Mouse (Mus musculus) thymus, postnatal 4 days (tissue): Measurements from ENCODE around the gene Shc2.
A peak's percentile ranks its signal among the peaks of the same experiment; 100 is the strongest.

Experiments used
- DNase-seq: peaks from one replicate; pipeline ENCODE4 v3.0.0; 2021

The Shc2 gene

DNA sequence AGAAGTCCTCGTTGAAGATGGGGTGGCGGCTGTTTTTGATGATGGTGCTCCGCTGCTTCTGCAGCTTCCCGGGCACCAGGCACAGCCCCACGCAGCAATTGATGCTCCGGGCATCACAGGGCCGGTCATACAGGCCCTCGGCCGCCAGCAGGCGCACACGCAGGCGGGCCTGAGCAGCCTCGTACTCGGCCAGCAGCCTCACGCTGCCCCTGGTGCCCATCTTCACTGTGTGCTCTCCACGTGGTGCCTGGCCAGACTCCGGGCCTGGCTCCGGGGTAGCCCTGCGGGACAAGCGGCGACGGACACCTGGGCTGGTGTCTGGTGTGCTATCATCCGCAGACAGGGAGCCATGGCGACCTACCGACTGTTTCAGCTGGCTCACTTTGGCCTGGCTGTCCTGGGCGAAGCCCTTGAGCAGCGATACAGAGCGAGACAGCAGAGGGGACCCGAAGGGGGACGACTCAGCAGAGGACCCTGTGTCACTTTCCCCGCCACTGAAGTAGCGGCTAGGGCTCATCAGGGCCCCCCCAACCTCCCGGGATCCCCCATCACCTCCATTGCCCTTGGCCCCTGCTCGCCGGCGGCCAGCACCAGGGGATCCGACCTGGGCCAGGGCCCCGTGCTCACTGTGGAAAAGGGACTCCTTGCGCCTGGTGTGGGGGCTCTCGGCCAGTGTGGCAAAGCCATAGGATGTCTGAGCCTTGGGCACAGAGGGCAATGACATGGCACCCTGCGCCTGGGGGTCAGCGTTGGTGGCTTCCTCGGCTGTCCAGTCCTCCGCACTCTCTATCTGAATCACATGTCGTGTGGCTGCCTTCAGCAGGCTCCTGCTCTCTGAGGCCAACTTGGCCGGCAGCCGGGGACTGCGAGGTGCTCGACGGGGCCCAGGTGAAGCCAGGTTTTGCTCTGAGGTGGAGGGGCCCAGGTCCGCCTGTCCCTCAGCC lies 25.3 kb downstream of the Shc2 start:
- DNase-seq = no peak

DNA sequence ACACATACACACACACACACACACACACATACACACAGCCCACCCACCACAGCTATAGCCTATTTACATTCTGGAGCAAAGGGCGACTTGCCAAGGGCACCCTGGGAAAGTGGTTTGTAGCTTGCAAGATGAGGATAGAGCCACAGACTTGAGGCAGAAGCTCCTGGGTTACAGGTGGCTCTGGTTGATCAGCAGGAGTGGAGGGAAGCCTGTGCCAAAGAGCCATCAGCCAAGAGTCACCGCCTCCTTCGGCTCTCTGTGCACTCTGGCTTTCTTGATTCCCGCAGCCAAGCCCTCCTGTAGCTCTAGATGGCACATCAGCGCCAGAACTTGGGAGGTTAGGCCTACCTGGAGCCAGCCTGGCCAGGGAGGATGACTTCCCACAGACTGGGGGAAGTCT lies 26.4 kb downstream of the Shc2 start:
- DNase-seq = no peak

DNA sequence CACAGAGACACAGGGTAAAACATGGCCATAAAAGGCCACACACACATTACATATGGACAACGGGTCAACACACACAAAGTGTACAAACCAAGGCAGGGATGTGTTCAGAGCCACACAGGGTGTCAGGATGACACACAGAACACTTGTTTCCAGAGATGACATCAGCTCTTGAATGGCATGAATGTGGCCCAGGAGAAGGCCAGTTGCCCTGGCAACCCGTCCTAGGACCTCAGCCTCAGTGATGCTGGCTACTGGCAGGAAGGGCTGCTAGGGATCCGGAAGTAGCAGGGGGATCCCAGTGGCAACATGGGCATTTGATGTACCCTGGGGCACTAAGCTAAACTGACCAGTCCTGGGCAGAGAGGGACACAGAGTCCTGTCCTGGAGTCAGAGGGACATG lies 28.4 kb downstream of the Shc2 start:
- DNase-seq = no peak

DNA sequence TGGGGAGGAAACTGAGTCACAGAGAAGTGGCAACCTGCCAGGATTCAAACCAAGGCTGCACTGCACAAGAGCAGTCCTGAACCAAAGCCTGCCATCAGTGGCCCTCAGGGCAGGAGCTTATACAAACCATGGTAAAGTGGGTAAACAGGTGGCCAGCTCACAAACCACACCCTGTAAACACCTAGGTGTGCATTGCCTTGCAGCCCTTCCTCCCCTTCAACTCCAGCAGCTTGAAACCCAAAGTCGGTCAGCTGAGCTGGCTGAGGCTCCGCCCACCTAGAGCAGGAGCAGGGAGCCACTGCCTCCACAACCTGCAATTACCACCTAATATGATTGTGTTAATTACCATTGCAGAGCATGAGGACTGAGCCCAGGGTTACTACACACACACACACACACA lies 29.8 kb downstream of the Shc2 start:
- DNase-seq = no peak

DNA sequence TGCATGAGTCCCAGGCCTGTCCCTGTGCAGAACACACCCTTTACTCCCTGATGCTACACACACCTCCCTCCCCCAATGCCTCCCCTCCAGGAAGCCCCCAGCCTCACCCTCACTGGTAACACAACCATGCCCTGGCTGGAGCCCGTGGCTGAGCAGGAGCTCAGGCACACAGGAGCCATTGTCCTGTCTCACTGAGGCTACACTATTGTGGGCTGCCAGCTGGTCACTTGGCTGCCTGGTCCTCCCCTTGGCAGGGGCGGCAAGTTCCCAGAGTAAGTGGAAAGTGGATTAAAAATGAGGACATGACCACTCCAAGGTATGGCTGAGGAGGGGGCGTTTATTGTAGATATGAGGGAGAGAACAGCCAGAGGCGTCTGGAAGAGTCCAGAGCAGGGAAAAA lies 31.2 kb downstream of the Shc2 start:
- DNase-seq = no peak

DNA sequence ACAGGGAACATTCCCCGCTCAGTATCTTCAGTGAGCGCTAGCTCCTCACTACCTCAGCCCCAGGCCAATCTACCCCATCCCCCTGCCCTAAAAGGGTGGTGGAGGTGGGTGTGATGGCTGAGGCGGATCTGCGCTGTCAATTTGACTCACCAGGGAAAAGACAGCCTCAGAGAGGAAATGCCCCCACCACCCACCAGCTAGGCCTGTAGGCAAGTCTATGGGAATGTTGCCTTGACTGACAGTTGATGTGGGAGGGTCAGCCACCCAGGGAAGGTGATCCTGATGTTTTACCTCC lies 39.8 kb downstream of the Shc2 start:
- DNase-seq = no peak

DNA sequence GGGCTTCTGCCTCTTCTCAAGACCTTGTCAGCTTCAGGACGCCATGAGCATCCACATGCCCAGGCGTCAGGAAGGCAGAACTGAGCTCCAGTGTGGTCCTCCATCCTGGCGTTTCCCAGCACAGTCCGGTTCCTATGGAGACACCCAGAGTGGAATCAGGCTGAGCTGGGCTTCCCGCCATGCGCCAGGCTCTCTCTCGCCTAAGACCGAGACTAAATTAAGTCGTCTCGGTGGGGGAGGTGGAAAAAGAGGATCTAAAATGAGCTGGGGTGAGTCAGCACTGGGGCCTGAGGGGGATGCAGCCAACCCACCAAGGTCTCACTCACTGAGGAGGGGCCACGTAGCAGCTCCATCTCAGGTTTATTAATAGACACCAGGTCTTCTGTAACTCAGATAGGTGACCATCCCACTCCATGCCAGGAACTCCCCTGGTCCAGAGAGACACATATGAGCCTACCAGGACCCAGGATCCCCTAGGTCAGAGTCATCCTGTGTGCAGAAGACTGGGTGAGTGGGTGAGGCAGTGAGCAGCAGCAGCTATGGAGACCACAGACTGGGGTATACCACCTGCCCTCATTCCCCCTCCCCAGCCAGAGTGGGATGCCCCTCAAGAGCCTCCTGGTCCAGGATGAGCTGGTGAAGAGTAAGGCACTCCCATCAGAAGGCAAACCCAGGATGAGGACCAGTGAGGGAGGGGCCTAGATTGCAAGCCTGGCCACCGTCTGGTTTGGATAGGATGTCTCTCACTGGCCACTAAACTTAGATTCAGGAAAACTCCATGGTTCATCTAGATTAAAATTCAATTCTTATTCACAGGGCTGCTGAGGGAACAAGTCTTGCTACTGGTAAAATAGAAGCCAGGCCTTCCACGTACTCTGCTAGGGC lies 40.4 kb downstream of the Shc2 start:
- DNase-seq = no peak

DNA sequence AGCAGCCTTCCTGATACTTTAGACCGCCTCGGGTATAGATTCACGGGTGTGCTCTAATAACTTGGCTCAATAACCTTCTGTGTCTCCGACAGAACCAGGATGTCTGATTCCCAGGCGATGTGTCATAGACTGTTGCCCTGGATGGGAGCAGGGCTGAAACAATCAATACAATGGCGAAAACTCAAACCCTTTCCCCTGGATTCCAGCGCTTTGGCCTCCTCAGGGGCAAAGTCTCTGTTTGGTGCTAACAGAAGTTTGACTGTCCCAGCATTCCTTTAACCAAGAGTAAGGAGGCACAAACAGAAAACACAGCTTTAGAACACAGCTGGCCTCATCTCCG lies 42.2 kb downstream of the Shc2 start:
- no peak for DNase-seq

DNA sequence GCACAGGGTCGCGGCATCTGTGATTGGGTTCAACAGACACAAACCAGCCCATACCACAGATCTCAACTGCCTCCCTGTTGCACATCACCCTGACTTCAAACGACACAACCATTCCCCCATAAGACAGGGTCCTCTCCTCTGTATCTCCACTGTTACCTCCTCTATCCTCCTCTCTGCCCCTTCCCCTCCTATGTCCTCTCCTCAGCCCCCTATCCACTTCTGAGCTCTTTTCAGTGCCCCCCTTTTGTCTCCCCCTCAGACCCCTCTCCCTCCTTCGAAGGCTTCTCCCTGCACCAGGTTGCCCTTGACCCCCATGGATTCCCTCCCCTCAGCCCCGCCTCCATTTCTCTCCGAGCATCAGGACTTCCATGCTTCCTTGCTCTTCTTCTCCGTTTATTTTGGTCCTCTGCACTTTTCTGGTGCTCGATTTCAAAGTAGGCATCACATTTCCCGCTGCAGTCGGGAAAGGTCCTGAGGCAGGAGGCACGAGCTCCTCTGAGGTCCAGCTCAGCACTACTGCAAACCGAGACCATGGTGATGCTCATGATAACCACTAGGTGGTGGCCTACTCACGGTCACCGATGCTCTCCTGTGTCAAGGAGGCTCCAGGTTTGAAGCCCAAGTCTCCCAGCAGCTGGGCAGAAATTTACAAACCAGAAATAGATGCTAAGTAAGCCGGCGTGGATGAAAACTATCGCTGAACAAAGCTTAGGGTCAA lies 42.7 kb downstream of the Shc2 start:
- peak; percentile 49 for DNase-seq

DNA sequence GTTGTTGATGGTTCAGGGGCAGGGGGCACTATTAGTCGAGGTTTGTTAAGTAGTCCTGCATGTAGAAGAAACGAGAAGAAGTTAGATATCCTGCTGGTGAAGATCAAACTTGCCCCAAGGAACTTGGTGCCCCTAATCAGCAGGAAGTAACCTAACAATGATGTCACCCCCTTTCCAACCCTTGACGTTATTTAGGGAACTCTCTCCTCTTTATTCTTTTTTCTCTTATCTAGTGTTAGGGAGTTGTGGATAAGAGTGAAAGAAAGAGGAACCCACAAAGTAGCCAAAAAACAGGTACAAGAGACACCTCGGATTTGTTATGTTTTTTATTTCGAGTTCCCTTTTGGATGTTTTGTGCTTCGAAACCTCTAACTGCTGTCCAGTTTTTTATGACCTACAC lies 43.6 kb downstream of the Shc2 start:
- DNase-seq = no peak

DNA sequence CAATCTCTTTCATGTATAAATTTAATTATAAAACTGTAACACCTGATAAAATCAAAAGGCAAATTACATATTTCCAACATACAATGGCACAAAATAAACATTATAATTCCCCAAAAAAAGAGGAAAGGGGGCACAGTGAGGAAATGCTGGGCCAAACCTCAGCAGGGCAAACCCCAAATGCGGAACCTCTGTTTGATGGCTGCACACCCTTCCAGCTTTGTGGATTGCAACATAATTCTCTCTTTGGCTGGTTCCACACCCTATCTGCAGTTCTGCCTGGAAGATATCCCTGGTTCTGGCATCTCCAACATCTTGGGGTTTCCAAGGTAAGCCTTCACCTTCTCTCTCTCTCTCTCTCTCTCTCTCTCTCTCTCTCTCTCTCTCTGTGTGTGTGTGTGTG lies 47.0 kb downstream of the Shc2 start:
- no peak for DNase-seq

DNA sequence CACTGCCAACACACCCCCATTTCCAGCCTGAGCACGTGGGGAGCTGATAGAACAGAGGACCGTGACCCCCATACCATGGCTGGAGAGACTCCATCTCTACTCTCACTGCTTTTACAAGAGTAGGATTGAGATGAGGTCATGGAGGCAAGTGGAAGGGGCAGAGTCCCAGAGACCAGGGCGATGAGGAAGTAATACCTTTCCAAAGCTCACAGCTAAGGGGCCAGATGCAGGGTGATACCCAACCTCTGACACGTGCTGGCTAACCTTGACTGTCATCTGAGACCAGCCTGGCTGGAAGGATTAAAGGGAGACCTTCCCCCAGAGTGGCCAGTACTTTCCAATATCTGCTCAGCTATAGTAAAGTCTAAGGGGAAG lies 50.0 kb downstream of the Shc2 start:
- no peak for DNase-seq

DNA sequence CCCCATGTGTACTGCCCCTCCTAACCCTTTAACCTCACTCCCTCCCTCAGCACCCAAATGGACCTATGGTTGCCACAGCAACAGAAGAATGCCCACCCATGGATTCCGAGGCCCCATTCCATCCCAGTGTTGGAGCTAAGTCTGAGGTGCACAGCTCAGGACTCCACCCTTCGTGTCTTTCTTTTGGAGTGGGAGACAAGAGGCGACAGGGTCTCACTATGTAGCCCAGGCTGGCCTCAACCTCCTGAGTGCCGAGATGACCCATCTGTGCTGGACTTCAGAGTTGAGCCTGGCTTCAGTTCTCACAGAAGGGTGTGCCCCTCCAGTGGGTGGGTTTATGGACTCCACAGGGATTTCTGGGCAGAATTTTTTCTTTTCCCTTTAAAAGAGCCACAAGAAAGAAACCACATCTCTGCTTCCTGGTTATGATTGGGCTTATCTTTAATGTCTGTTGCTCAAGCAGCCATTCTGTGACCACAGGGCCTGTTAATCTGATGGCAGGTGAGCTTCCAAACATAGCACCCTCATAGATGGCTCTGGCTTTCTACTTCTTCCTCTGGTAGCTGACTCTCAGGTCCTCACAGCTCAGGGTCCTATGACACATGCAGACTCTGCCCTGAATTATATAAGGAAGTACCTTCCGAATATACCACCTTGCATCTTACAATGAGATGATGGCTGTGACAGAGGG lies 50.5 kb downstream of the Shc2 start, which contains the start of gene Theg:
Theg (minus strand) TSS at position 271 of the 691 bp plus-strand sequence.
- no peak for DNase-seq

DNA sequence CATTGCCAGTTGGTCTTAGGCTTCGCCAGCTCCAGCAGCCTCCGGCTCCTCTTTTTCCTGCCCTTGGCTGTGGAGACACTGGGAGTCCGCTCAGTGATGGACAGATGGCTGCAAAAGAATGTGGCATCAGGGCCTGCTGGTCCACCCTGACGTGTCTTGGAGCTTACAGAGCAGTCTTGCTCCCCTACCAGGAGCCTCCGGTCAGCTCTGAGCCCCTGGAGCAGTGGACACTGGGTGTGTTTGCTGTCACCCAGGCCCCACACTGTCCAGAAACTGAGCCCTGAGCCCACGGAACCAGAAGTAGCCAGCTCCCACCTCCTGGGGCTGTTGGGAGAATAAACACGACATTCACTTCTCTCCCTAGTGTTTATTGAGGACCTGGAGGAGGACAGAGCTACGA lies 51.5 kb downstream of the Shc2 start:
- DNase-seq = no peak

DNA sequence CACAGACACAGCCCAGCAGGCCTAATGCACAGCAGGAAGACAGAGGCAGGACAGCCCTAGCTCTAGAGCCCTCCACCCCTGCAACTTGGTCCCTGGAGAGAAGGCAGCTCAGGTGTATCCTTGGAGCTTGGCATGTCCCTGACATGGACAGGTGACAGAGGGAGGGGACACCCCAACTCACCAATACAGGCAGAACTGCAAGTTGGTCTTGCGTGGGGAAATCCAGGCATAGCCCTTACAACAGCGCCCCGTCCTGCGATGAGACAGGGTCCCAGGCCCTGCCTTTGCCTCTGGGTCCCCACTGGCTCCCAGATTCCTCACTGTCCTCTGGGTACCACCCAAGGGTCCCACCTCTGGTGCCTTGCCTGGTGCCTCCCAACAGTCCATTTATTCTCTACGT lies 52.0 kb downstream of the Shc2 start:
- no peak for DNase-seq

DNA sequence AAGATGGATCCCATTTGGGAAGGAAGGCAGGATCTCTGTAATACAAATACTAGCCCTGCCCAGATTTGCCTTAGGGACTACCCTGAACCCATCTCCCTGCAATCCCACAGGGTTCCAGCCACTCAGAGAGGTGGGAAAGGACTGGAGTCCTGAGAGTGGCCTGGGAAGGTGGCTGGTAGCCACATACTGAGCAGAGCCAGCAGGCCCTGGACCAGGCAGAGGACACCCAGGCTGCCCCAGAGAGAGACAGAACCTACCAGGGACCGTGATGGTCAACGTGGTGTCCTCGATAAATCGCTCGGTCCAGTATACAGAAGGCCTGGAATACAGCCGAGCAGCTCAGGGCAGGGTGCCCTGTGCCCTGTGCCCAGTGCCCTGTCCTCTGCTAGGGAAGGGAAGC lies 52.6 kb downstream of the Shc2 start:
- no peak for DNase-seq

DNA sequence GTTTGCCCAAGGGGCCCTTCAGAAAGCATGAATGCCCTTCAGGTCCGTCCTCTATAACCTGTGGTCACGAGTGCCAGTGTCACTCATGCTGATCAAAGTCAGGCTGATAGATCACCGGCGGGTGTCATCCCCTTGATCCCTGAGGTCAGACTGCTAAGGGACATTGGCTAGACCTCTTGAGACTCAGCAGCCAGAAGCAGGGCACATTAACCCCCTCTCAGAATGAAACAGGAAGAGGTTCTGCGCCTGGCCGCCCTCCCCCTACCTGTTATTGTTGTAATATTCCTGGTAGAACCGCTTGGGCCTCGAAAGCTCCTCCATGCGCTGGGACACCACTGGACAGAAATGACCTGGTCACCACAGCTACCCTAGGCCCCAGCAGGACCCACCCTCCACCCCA lies 53.3 kb downstream of the Shc2 start:
- no peak for DNase-seq

DNA sequence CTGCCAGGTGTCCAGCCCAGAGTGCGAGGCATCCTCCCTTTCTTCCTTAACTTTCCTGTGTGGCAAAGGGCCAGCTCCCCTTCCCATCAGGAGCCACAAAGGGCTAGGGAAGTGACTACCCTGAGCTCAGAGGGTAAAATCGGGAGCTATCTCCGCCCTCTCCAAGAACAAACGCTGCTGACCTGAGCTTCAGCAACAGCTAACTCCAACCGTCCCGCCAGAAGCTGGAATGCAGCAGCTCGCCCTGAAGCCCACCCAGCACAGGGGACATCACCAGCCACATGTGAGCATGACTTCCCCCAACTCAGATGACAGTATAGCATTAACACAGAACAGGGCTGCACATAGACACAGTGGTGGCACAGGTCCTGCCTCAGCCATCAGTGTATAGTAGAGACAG lies 53.7 kb downstream of the Shc2 start:
- no peak for DNase-seq

DNA sequence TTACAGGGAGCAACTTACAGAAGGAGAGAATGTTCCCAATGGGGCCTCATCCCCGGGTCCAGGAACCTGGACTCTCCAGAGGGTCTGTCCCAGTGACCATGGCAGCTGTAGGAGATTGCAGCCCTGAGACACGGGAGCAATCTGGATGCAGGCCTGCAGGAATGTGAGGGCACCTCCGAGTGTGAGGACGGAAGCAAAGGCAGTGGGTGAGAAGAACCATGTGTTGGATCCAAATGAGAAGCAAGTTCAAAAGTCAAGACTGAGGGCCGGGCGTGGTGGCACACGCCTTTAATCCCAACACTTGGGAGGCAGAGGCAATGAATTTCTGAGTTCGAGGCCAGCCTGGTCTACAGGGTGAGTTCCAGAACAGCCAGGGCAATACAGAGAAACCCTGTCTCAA lies 56.2 kb downstream of the Shc2 start:
- no peak for DNase-seq

DNA sequence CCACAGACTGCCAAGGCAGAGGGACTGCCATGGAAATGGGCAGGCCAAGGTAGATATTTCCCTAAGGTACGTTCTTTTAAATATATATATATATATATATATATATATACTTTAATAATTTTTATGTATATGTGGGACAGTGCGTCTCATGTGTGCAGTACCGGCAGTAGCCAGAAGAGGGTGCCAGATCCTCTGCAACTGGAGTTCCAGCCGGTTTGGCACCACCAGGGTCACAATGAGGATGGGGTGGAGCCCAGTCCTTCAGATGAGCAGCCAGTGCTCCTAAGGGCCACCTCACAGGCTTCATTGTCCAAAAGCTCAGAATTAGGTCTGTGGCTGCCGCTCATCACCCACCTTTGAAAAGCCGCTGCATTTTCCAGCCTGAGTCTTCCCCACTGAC lies 56.9 kb downstream of the Shc2 start:
- DNase-seq = peak; percentile 83

DNA sequence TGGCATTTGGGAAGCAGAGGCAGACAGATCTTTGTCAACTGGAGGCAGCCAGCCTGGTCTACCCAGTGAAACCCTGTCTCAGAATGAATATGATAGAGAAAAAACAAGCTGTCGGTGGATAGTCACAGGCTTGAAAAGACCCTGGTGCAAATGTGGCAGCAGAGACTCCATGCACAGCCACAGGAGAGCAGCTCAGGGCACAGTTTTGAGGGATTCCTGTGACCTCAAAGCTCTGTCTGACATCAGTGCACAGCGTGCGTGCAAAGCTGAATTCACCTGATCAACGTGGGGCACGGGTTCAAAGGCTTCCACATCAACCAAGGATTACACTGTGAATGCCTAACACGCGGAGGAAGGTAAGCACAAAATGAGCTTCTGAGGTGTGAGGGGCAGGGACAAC lies 57.4 kb downstream of the Shc2 start:
- no peak for DNase-seq

DNA sequence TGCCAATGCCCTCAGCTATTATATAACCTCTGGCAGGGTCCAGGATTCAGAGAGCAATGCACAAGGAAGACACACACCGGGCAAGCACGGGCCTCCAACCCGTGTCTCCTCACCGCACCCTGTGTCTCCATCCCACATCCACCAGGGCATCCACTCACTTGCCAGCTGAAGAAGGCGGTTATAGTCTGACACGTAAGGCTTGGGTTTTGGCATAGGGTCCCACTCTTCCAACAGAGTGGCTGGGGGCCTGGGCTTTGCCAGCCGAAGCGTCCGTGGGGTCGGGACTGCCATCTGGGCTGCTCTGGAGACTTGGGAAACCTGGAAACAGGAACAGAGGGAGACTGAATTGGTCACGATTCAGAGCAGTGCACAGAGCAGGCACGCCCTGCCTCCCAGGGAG lies 57.9 kb downstream of the Shc2 start:
- DNase-seq = no peak

DNA sequence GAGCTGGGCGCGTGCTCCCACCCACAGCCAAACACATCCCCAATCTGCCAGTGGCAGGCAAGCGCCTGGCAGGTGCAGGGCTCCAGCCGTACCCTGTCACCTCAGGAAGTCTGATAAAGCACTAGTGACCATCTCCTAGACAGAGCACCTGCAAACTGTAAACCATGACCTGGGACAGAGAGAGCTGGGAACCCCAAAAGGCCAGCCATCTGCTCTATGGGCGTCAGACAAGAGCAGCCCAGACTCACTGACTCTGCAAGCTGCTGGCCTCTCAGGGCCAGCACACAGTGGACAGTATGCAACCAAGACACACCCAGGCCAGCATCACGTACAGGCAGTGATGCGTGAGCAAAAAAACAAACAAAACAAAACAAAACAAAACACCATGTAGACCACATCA lies 58.8 kb downstream of the Shc2 start:
- DNase-seq = no peak
